Comparison of ENCODE assay signal across 8 mouse cellular contexts in the genomic region with DNA sequence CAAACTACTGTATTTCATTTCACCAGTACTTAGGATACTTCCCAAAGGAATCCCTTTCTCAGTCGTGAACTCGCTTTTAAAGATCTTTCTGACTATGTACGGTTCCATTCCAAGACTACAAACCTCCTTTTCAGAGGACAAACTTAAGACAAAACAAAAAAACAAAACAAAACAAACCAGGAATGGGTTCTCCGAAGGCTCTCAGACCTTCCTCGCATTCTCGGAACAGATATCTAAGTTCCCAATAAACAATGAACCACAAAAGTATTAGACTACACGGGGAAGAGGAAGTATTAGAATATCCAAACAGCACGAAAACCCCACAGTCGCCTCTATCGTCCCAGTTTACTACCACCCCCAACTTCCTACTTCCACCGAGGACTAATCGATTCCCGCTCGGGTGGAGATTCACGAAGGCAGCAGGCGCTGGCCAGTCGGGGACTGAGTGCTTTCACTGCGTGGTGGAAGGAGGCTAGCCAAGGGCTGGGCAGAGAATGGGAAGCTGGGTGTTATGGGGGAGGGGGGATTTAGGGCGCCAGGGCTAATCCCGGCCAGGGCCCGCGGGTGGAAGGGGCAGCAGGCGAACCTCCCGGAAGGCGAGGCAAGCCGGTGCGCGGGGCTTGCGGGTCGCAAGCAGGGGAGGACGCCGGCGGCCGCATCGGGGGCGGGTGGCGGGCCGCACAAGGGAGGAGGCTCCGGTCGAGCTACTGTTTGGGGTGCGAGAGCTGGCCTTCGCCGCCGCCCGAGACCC. TPM values are rescaled to one million over a fixed set of nuclear protein-coding genes. Genes with fewer than 3 reads are reported as not detected.
A peak's percentile ranks its signal among the peaks of the same experiment; 100 is the strongest.
DNase-seq lines count a peak whose midpoint lies in the region; ATAC-seq lines count a peak whose summit lies in the region.

No protein-coding gene starts in this region.

- no peaks in the 10 kb centered on the region for H3K27me3 ChIP-seq in forebrain, embryonic 13.5 days
- no peaks in the 10 kb centered on the region for H3K27me3 ChIP-seq in hindbrain, embryonic 11.5 days (ENCODE audit: control insufficient read depth, insufficient read depth, low read length)
- no peaks in the 10 kb centered on the region for H3K27me3 ChIP-seq in limb, embryonic 13.5 days
- H3K27me3 ChIP-seq in midbrain, embryonic 12.5 days: no peaks in the 10 kb centered on the region
- no peaks in the 10 kb centered on the region for H3K27me3 ChIP-seq in stomach, embryonic 15.5 days (replicated peaks)

- ATAC-seq in forebrain, embryonic 13.5 days: peak; percentile 9; the same call in 1 of the 2 replicates
- ATAC-seq in hindbrain, embryonic 11.5 days (ENCODE audit: low FRiP score): no peak
- no peak for ATAC-seq in limb, embryonic 13.5 days (ENCODE audit: low FRiP score, low read depth)
- peak; percentile 23; the same call in 1 of the 2 replicates for ATAC-seq in midbrain, embryonic 12.5 days (ENCODE audit: low FRiP score, low read depth)
- ATAC-seq in stomach, embryonic 15.5 days (ENCODE audit: insufficient read depth, low FRiP score, low read depth): no peak

- H3K9me3 ChIP-seq in forebrain, embryonic 13.5 days (replicated peaks): no peaks in the 10 kb centered on the region
- no peaks in the 10 kb centered on the region for H3K9me3 ChIP-seq in hindbrain, embryonic 11.5 days (ENCODE audit: control insufficient read depth, low read length)
- H3K9me3 ChIP-seq in limb, embryonic 13.5 days: no peaks in the 10 kb centered on the region
- no peaks in the 10 kb centered on the region for H3K9me3 ChIP-seq in midbrain, embryonic 12.5 days
- H3K9me3 ChIP-seq in stomach, embryonic 15.5 days: no peaks in the 10 kb centered on the region

- H3K9ac ChIP-seq in forebrain, embryonic 13.5 days: peak overlapping the region; percentile 95
- peak overlapping the region; percentile 84 for H3K9ac ChIP-seq in hindbrain, embryonic 11.5 days (ENCODE audit: low read depth, low read length)
- peak overlapping the region; percentile 94 for H3K9ac ChIP-seq in limb, embryonic 13.5 days
- peak overlapping the region; percentile 85 for H3K9ac ChIP-seq in midbrain, embryonic 12.5 days (replicated peaks)
- peak overlapping the region; percentile 90 for H3K9ac ChIP-seq in stomach, embryonic 15.5 days

- peak overlapping the region; percentile 96 for H3K4me3 ChIP-seq in forebrain, embryonic 13.5 days
- peak overlapping the region; percentile 74 for H3K4me3 ChIP-seq in hindbrain, embryonic 11.5 days (ENCODE audit: low read depth, low read length)
- H3K4me3 ChIP-seq in limb, embryonic 13.5 days: peak overlapping the region; percentile 98
- H3K4me3 ChIP-seq in midbrain, embryonic 12.5 days: peak overlapping the region; percentile 91
- peak overlapping the region; percentile 72 for H3K4me3 ChIP-seq in stomach, embryonic 15.5 days (replicated peaks)

- H3K4me2 ChIP-seq in forebrain, embryonic 13.5 days: peak overlapping the region; percentile 94
- H3K4me2 ChIP-seq in hindbrain, embryonic 11.5 days (replicated peaks; ENCODE audit: low read depth, low read length): peak overlapping the region; percentile 94
- peak overlapping the region; percentile 90 for H3K4me2 ChIP-seq in limb, embryonic 13.5 days (replicated peaks)
- H3K4me2 ChIP-seq in midbrain, embryonic 12.5 days (replicated peaks): peak overlapping the region; percentile 96
- peak overlapping the region; percentile 82 for H3K4me2 ChIP-seq in stomach, embryonic 15.5 days

- H3K27ac ChIP-seq in forebrain, embryonic 13.5 days: peak overlapping the region; percentile 96
- H3K27ac ChIP-seq in hindbrain, embryonic 11.5 days (ENCODE audit: low read depth, low read length): peak overlapping the region; percentile 95
- peak overlapping the region; percentile 87 for H3K27ac ChIP-seq in limb, embryonic 13.5 days
- peak overlapping the region; percentile 96 for H3K27ac ChIP-seq in midbrain, embryonic 12.5 days (replicated peaks)
- peak overlapping the region; percentile 96 for H3K27ac ChIP-seq in stomach, embryonic 15.5 days

- H3K4me1 ChIP-seq in forebrain, embryonic 13.5 days: peaks cover 29% of the 10 kb centered on the region
- no peaks in the 10 kb centered on the region; the same call in 1 of the 2 replicates for H3K4me1 ChIP-seq in hindbrain, embryonic 11.5 days (replicated peaks; ENCODE audit: control insufficient read depth, insufficient read depth, low read length)
- peaks cover 25% of the 10 kb centered on the region for H3K4me1 ChIP-seq in limb, embryonic 13.5 days
- H3K4me1 ChIP-seq in midbrain, embryonic 12.5 days: peaks cover 18% of the 10 kb centered on the region
- H3K4me1 ChIP-seq in stomach, embryonic 15.5 days: peaks cover 5% of the 10 kb centered on the region; the same call in 1 of the 2 replicates

- peaks cover 2% of the 10 kb centered on the region; the same call in 1 of the 2 replicates for H3K36me3 ChIP-seq in forebrain, embryonic 13.5 days (ENCODE audit: poor library complexity, severe bottlenecking)
- H3K36me3 ChIP-seq in hindbrain, embryonic 11.5 days (ENCODE audit: control insufficient read depth, insufficient read depth, low read length): no peaks in the 10 kb centered on the region
- H3K36me3 ChIP-seq in limb, embryonic 13.5 days: peaks cover 1% of the 10 kb centered on the region; the same call in 1 of the 2 replicates
- H3K36me3 ChIP-seq in midbrain, embryonic 12.5 days: no peaks in the 10 kb centered on the region
- H3K36me3 ChIP-seq in stomach, embryonic 15.5 days: peaks cover 4% of the 10 kb centered on the region; the same call in 1 of the 2 replicates

- WGBS in forebrain, embryonic 13.5 days: 2% methylated on average over 45 of the region's 45 CpGs
- WGBS in hindbrain, embryonic 11.5 days: 6% methylated on average over 24 of the region's 45 CpGs
- 3% methylated on average over 42 of the region's 45 CpGs for WGBS in limb, embryonic 13.5 days
- WGBS in midbrain, embryonic 12.5 days: 3% methylated on average over 44 of the region's 45 CpGs
- 2% methylated on average over 31 of the region's 45 CpGs for WGBS in stomach, embryonic 15.5 days

- peak; percentile 73 for DNase-seq in cerebellum, postnatal 10 days
- DNase-seq in cerebellum, adult 11 months: no peak
- peak; percentile 73 for DNase-seq in adrenal gland, postnatal 14 days
- no peak for DNase-seq in hindbrain, embryonic 11.5 days (ENCODE audit: low spot score)

RNA-seq across cellular contexts. Expression of a gene that starts 1.5 kb away (rescaled TPM):
- total RNA-seq in adrenal gland, postnatal 14 days (2021): 26.2 and 28.2 TPM in 2 replicates
- polyA plus RNA-seq in forebrain, embryonic 13.5 days (2015; fragmentation: Nextera tagmentation; extraction: Ambion mirVana): 31.8 and 32.9 TPM in 2 replicates
- 22.3 and 29.6 TPM in 2 replicates for polyA plus RNA-seq in hindbrain, embryonic 11.5 days (2014; fragmentation: Nextera tagmentation; extraction: Ambion mirVana)
- 28.0 and 28.4 TPM in 2 replicates for polyA plus RNA-seq in limb, embryonic 13.5 days (2015; fragmentation: Nextera tagmentation; extraction: Ambion mirVana)
- 35.2 and 36.4 TPM in 2 replicates for polyA plus RNA-seq in midbrain, embryonic 12.5 days (2016; fragmentation: Nextera tagmentation; extraction: Ambion mirVana)
- polyA plus RNA-seq in stomach, embryonic 15.5 days (2015; fragmentation: Nextera tagmentation; extraction: Ambion mirVana): 15.9 and 17.3 TPM in 2 replicates

RNA-seq across cellular contexts. Expression of a gene that starts 44.4 kb away (rescaled TPM):
- 52.3 and 58.3 TPM in 2 replicates for total RNA-seq in adrenal gland, postnatal 14 days (2021)
- polyA plus RNA-seq in forebrain, embryonic 13.5 days (2015; fragmentation: Nextera tagmentation; extraction: Ambion mirVana): 77.5 and 78.3 TPM in 2 replicates
- polyA plus RNA-seq in hindbrain, embryonic 11.5 days (2014; fragmentation: Nextera tagmentation; extraction: Ambion mirVana): 81.8 and 82.8 TPM in 2 replicates
- 74.9 and 76.8 TPM in 2 replicates for polyA plus RNA-seq in limb, embryonic 13.5 days (2015; fragmentation: Nextera tagmentation; extraction: Ambion mirVana)
- polyA plus RNA-seq in midbrain, embryonic 12.5 days (2016; fragmentation: Nextera tagmentation; extraction: Ambion mirVana): 80.9 and 84.7 TPM in 2 replicates
- 54.5 and 57.4 TPM in 2 replicates for polyA plus RNA-seq in stomach, embryonic 15.5 days (2015; fragmentation: Nextera tagmentation; extraction: Ambion mirVana)

RNA-seq across cellular contexts. Expression of a gene that starts 54.1 kb away (rescaled TPM):
- 46.2 and 46.6 TPM in 2 replicates for total RNA-seq in adrenal gland, postnatal 14 days (2021)
- 17.7 and 19.0 TPM in 2 replicates for polyA plus RNA-seq in forebrain, embryonic 13.5 days (2015; fragmentation: Nextera tagmentation; extraction: Ambion mirVana)
- polyA plus RNA-seq in hindbrain, embryonic 11.5 days (2014; fragmentation: Nextera tagmentation; extraction: Ambion mirVana): 12.0 and 16.5 TPM in 2 replicates
- 13.1 TPM in 2 replicates for polyA plus RNA-seq in limb, embryonic 13.5 days (2015; fragmentation: Nextera tagmentation; extraction: Ambion mirVana)
- polyA plus RNA-seq in midbrain, embryonic 12.5 days (2016; fragmentation: Nextera tagmentation; extraction: Ambion mirVana): 14.1 and 16.7 TPM in 2 replicates
- polyA plus RNA-seq in stomach, embryonic 15.5 days (2015; fragmentation: Nextera tagmentation; extraction: Ambion mirVana): 9.4 and 9.7 TPM in 2 replicates

Comparison
In these comparisons a context has a peak if more than half of its experiments do, and no peak if none do; other contexts are left out.
1. DNase-seq: peak in cerebellum, postnatal 10 days (2 of 2) and adrenal gland, postnatal 14 days (single experiment); none in cerebellum, adult 11 months (single experiment) and hindbrain, embryonic 11.5 days (single experiment).
2. ATAC-seq: peak in forebrain, embryonic 13.5 days (single experiment) and midbrain, embryonic 12.5 days (single experiment); none in hindbrain, embryonic 11.5 days (single experiment), limb, embryonic 13.5 days (single experiment) and stomach, embryonic 15.5 days (single experiment).
3. Peak in every context shown above with its lines, with median percentiles within 50 percentile points of each other: H3K27ac ChIP-seq, H3K4me2 ChIP-seq, H3K4me3 ChIP-seq and H3K9ac ChIP-seq.